Mouse (Mus musculus) hindbrain, embryonic 10.5 days (tissue): ENCODE measurements around the gene Stxbp4. TPM values are rescaled to one million over a fixed set of nuclear protein-coding genes. Genes with fewer than 3 reads are reported as not detected.

Experiments
- DNase-seq: peaks from one replicate; pipeline ENCODE4 v3.0.0-alpha.2; 2017; ENCODE audit warnings: low spot score
- H3K27ac ChIP-seq: fragments of 300-500 bp; sonication (generic); 2 replicates; pipeline ENCODE4 v1.5.1; 2016; ENCODE audit warnings: mild to moderate bottlenecking, moderate library complexity
- H3K27me3 ChIP-seq: fragments of 300-500 bp; sonication (generic); 2 replicates; pipeline ENCODE4 v1.6.1; 2016; ENCODE audit warnings: mild to moderate bottlenecking; ENCODE audit not compliant: poor library complexity, insufficient read depth, severe bottlenecking
- H3K36me3 ChIP-seq: fragments of 300-500 bp; sonication (generic); 2 replicates; pipeline ENCODE4 v1.6.1; 2016; ENCODE audit warnings: mild to moderate bottlenecking, moderate library complexity
- H3K4me1 ChIP-seq: fragments of 300-500 bp; sonication (generic); replicated peaks from 2 replicates; pipeline ENCODE4 v1.6.1; 2016; ENCODE audit warnings: mild to moderate bottlenecking
- H3K4me3 ChIP-seq: fragments of 300-500 bp; sonication (generic); 2 replicates; pipeline ENCODE4 v1.5.1; 2016; ENCODE audit warnings: mild to moderate bottlenecking, moderate library complexity
- H3K9me3 ChIP-seq: fragments of 300-500 bp; sonication (generic); 2 replicates; pipeline ENCODE4 v1.6.1; 2016; ENCODE audit warnings: mild to moderate bottlenecking, moderate library complexity
- WGBS: fragments of 180-500 bp; shearing (Covaris S2); methylation state at CpG from one replicate; pipeline ENCODE4 v1.1.7; 2016; 5-methylcytosine and 5-hydroxymethylcytosine counted together
- polyA plus RNA-seq: library from polyadenylated mRNA; unstranded; fragments of >200 nt; fragmentation: Nextera tagmentation; extraction: Ambion mirVana; gene quantifications from 2 replicates; pipeline ENCODE4 v1.2.1, GENCODE M21; 2016

The Stxbp4 gene
- polyA plus RNA-seq, 1 experiment from 2014 or later: 33.8 TPM

DNA sequence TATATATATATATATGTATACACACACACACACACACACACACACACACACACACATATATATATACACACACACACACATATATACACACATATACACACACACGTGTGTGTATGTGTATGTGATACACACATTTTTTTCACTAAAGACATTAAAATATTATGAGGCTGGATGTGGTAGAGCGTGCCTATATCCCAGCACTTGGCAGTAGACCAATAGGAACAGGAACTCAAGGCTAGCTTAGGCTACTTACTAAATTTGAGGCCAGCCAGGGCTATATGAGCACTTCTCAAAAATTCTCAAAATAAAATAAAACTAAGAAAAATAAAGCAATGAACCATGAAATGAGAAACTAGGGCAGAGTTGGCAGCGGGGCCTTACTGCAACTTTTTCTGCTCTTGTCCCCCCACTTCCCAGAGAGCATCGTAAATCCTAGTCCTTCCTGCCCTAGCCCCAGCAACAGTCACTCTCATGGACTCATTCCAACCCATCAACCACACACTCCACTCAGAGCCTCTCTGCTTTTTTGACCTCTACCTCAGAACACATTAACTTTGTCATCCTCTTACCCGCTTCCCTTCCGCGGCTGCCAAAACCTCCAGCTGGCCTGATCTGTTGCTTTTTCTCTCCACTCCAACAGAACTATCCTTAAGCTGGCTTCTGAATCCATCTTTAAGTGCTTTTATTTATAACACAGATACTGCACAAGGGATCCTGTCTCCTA lies 60.7 kb downstream of the Stxbp4 start:
- Histone ChIP-seq H3K4me3 (no peak overlapping the region), H3K27ac (no peak overlapping the region), H3K27me3 (no peaks in the 10 kb centered on the region), H3K4me1 (no peaks in the 10 kb centered on the region), H3K9me3 (no peaks in the 10 kb centered on the region), H3K36me3 (peaks cover 43% of the 10 kb centered on the region)
- no peak for DNase-seq
- 96% methylated on average over 7 of the region's 7 CpGs for WGBS

DNA sequence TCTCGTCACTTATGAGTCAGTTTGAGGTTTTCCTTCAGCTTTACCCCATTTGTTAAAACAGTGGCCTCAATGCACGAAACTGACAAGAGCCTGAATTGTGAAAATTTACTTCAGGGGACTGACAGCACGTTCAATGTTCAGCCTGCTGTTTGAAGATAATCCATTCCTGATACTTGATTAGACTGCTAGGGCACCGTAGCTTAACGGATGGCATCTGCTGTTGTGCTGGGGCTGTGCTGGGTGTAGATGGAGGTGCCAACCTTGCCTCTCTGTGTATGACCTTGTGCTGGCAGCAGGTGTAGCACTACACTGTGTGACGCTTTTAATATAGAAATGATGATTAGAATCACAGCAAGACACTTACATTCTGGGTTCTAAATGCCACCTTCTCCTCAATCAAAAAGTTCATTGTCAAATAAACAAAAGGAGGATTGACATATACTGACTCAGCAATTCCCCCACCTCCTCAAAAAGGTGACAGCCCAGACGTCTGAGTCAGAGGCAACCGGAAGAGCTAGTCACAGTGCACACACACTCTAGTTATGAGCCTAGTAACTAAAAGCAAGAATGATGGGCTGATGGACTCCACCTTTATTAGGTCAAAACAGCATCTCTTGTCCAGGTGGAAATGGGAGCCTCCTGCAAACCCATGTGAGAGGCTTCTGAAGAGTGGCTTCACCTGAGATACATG lies 61.5 kb downstream of the Stxbp4 start:
- WGBS: 92% methylated on average over 8 of the region's 8 CpGs
- Histone ChIP-seq H3K9me3 (no peaks in the 10 kb centered on the region), H3K4me1 (no peaks in the 10 kb centered on the region), H3K36me3 (peaks cover 48% of the 10 kb centered on the region), H3K27ac (no peak overlapping the region), H3K4me3 (no peak overlapping the region), H3K27me3 (no peaks in the 10 kb centered on the region)
- DNase-seq: no peak

DNA sequence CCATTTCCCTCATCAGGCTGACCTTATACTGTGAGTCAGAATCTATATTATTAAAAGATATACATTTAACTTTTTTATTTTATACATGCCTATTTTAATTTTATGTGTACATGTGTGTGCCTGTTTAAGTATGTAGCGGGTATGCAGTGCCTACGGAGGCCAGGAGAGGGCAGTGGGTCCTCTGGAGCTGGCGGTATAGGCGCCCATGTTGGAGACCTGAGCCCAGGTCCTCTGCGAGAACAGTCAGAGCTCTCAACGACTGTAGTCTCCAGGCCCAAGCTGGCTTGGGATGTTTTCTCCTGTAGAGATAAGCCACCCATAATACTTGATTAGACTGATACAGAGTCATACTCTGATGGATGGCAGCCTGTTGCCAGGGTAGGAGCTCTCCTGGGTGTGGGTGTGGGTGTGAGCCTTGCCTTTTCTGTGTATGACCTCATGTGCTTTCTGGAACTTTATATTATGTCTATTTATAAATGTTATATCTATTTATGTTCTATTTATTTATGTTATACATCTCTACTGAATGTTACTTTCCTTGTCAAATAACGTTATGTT lies 62.3 kb downstream of the Stxbp4 start:
- Histone ChIP-seq H3K4me1 (no peaks in the 10 kb centered on the region), H3K27ac (no peak overlapping the region), H3K4me3 (no peak overlapping the region), H3K9me3 (no peaks in the 10 kb centered on the region), H3K36me3 (peaks cover 55% of the 10 kb centered on the region), H3K27me3 (no peaks in the 10 kb centered on the region)
- 96% methylated on average over 7 of the region's 7 CpGs for whole genome bisulfite sequencing
- no peak for DNase-seq

DNA sequence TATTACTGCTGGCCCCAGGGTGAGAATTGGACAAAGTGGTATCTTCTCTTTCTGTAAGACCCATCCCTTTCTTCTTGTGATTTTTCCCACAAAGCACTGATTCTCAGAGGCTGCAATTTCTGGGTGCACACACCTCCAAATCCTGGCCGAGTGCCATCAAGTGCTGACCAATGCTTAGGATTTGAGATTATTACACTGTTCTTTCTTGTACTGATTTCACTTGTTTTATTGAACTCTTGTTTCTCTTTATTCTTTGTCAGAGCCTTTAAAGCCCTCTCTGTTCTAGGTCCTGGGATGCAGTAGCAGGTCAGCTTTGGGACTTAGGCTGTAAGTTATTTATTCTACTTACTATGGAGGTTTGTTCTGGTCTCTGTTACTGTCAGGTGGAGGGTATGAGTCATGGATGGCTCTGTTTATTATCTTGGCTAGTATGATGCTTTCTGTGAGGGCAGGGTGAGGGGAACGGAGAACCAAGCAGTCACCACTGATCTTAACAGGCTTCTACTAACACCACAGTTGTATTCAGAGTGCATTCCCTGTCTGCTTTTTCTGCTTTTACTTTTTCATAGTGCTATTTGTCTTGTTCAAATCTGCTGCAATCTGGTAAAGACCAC lies 67.1 kb downstream of the Stxbp4 start:
- peaks cover 76% of the 10 kb centered on the region for H3K36me3 ChIP-seq

DNA sequence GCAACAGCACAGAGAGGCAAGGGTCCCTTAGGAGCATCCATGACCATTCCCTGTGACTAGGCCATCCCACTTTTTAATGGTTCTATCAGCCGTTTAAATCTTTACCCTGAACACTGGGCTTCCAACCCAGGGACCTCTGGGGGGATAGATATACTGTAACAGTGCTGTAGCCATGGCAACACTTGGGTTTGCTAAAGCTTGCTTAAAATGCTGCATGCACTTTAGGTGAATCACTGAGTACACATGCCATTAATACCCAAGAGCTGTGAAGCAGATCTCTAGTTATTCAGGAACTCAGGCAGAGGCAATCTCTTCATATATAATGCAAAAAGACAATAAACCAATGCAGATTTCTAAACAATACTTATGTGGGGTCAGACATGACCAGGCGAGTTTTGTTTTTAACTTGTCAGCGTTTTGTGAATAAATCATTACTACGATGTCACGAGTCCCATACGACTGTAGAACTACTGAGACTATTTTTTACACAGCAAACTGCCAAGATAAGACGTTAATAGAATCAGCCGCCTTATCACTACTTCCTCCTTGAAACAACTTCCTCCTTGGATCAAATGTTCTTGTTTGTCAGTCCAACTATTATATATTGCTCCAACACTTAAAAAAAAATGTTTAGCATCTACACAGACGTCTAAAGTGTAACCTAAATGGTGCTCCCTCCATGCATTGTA lies 79.4 kb downstream of the Stxbp4 start:
- Histone ChIP-seq H3K4me1 (no peaks in the 10 kb centered on the region), H3K4me3 (no peak overlapping the region), H3K27ac (no peak overlapping the region), H3K27me3 (peaks cover 8% of the 10 kb centered on the region), H3K9me3 (no peaks in the 10 kb centered on the region), H3K36me3 (peaks cover 16% of the 10 kb centered on the region)
- 92% methylated on average over 9 of the region's 9 CpGs for WGBS
- DNase-seq: no peak

More for the DNA sequence above, 67.1 kb downstream of the Stxbp4 start:
- no peak for DNase-seq
- Histone ChIP-seq H3K4me3 (no peak overlapping the region), H3K4me1 (no peaks in the 10 kb centered on the region), H3K9me3 (no peaks in the 10 kb centered on the region), H3K27ac (no peak overlapping the region), H3K27me3 (no peaks in the 10 kb centered on the region)
- WGBS: 93% methylated on average over 2 of the region's 2 CpGs

DNA sequence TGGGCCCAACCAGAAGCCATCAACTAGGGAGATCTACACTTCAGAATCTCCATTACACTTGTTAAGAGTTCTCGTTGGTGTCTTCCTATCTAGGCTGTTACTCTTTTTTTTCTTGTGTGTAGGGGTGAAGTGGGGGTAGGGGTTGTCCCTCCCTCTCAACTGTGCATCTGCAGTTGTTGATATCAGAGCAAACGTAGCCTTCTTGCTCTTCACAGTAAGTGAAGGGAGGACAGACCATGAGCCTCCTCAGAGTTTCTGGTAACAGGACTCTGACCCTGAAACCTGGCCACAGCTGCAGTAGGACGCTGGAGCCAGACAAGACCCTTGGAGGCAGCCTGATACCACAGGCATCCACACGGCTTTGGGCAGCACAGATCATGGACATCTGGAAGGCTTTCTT lies 81.4 kb downstream of the Stxbp4 start:
- Histone ChIP-seq H3K27ac (no peak overlapping the region), H3K36me3 (peaks cover 16% of the 10 kb centered on the region), H3K9me3 (no peaks in the 10 kb centered on the region), H3K4me3 (no peak overlapping the region), H3K27me3 (peaks cover 22% of the 10 kb centered on the region), H3K4me1 (peaks cover 5% of the 10 kb centered on the region; the same call in 1 of the 2 replicates)
- WGBS: 83% methylated on average over 4 of the region's 4 CpGs
- no peak for DNase-seq

DNA sequence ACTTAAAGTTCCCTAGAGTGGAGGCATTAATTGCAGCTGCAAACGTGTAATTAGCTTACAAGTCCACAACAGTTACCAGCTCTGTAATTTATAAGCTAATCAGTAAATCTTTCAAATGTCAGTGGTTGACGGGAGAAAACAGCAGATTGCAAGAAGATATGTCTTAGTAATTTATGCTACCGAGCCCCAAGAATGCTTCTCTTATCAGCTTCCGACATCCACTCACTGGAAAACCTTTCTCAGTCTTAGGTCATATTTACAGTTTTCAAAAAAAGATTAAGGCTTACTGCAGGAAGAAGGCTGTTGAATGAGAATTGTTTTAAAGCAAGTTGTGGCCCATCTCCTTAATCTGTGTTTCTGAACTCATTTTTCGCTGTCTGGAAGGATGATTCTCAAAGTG lies 83.9 kb downstream of the Stxbp4 start:
- no peaks in the 10 kb centered on the region for H3K9me3 ChIP-seq
- no peak overlapping the region for H3K27ac ChIP-seq
- H3K27me3 ChIP-seq: peaks cover 46% of the 10 kb centered on the region
- peaks cover 5% of the 10 kb centered on the region; the same call in 1 of the 2 replicates for H3K4me1 ChIP-seq
- 0 out of 2 replicates have a peak, but pooled peaks cover 8% of the 10 kb centered on the region for H3K36me3 ChIP-seq
- H3K4me3 ChIP-seq: no peak overlapping the region
- WGBS: 88% methylated on average over 5 of the region's 5 CpGs
- DNase-seq: no peak

DNA sequence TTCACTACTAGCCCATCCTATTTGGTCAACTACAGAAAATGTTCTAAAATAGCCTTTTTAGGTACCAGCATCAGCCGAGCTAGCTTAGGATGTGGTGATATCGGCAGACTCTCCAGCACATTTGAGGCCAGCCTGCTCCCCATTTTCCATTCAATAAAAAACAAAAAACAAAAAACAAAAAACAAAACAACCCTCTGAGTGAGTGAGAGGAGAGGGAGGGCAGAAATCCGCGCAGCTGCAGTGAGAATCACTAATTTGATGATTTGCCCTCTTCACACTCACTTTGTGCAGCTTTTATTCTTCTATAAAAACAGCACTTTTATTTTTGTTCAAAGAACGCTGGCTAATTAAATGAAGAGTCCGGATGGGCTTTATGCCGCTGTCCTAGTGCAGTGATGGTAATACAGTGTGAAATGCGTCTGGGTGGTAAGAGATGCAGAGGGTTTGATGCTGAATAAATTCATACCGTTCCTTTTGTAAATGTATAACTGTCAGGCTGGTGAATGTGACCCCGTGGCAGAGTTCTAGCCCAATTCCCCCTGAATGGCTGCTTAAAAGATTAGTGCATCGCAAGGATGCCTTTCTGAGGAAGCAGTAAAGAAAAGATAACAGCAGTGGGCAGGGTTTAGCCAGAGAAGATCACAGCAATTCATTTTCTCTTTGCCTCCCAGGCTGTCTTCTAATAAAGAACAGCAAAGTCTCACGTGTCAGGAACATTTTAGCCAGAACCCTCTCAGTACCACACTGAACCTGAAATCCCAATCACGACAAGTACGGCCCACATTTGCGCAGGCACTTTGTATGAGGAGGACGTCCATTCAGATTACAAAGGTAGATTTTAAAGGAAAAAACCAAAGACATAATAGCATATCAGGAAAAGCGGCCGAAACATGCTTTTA lies 85.3 kb downstream of the Stxbp4 start:
- H3K4me1 ChIP-seq: peaks cover 16% of the 10 kb centered on the region; the same call in 1 of the 2 replicates
- 0 out of 2 replicates have a peak, but pooled peaks cover 8% of the 10 kb centered on the region for H3K36me3 ChIP-seq
- DNase-seq: no peak
- WGBS: 73% methylated on average over 18 of the region's 18 CpGs
- no peaks in the 10 kb centered on the region for H3K9me3 ChIP-seq
- no peak overlapping the region for H3K4me3 ChIP-seq
- H3K27me3 ChIP-seq: peaks cover 46% of the 10 kb centered on the region
- H3K27ac ChIP-seq: no peak overlapping the region

DNA sequence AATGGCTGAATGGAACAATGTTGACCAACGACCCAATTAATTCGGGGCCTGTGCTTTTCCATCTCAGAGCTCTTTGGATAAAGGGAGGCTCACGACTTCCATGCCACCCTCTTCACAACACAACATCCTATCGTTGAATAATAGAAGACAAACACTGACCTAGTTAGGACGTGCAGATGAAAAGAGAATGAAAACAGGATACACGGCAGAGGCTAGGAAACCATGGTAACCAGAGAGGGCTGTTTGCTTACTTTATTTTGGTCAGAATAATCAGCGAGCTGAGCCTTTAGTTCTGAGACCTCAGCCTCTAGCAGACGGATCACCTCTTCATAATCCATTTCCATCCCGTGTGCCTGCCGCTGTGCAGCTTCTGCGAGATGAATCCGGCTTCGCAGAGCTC lies 89.3 kb downstream of the Stxbp4 start:
- WGBS: 34% methylated on average over 13 of the region's 13 CpGs
- Histone ChIP-seq H3K27me3 (peaks cover 74% of the 10 kb centered on the region), H3K36me3 (peaks cover 27% of the 10 kb centered on the region), H3K27ac (no peak overlapping the region), H3K4me3 (no peak overlapping the region), H3K9me3 (no peaks in the 10 kb centered on the region), H3K4me1 (peaks cover 16% of the 10 kb centered on the region; the same call in 1 of the 2 replicates)
- peak; percentile 16 for DNase-seq

DNA sequence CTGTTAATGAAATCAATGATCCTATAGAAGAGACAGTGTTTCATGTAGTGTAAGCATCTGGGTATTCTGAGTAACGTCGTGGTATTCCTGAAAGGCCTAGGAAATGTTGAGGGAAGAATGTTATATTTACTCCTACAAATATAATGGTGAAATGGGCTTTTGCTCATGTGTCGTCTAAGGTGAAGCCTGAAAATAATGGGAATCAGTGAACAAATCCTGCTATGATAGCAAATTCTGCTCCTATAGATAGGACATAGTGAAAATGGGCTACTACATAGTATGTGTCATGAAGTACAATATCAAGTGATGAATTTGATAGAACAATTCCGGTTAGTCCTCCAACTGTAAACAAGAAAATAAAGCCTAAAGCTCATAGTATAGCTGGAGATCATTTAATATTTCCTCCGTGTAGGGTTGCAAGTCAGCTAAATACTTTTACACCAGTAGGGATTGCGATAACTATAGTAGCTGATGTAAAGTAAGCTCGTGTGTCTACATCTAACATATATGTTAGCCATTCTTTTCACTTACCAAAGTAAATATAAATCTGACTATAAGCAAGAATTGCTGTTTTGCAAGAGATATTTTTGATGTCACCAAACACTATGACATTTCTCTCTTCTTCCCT lies 99.1 kb downstream of the Stxbp4 start:
- no peak for DNase-seq
- H3K36me3 ChIP-seq: peaks cover 50% of the 10 kb centered on the region
- peaks cover 28% of the 10 kb centered on the region for H3K27me3 ChIP-seq
- H3K4me3 ChIP-seq: no peak overlapping the region
- H3K9me3 ChIP-seq: no peaks in the 10 kb centered on the region
- WGBS: 93% methylated on average over 7 of the region's 7 CpGs
- H3K4me1 ChIP-seq: no peaks in the 10 kb centered on the region
- H3K27ac ChIP-seq: no peak overlapping the region

DNA sequence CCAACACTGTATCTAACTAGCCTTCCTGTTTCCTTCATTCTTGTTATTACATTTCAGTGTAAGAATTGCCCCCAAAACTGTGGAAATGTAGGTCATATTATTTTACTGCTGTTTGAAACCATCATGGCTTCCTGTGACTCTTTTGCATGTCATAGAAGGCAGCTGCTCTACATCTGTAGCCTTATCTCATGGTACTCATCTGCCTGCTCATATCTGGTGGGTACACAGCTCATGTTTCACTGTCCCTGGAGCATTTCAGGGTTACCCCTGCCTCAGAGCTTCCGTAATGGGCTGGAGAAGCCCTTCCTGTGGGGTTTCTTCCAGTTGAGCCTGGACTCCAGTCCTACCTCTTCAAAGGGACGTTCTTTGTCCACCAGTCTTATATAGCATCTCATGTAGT lies 112.6 kb downstream of the Stxbp4 start:
- Histone ChIP-seq H3K4me3 (no peak overlapping the region), H3K27me3 (no peaks in the 10 kb centered on the region), H3K4me1 (peaks cover 6% of the 10 kb centered on the region), H3K27ac (no peak overlapping the region), H3K9me3 (no peaks in the 10 kb centered on the region; the same call in 1 of the 2 replicates), H3K36me3 (peaks cover 55% of the 10 kb centered on the region)
- no peak for DNase-seq
- WGBS: 84% methylated on average over 2 of the region's 2 CpGs
